Mouse (Mus musculus) C2C12 (cell line): Measurements from ENCODE around the gene Atf3. TPM values are rescaled to one million over a fixed set of nuclear protein-coding genes. Genes with fewer than 3 reads are reported as not detected.

Experiments used
- H3K27me3 ChIP-seq: one replicate; pipeline ENCODE4 v1.6.1; 2011; ENCODE audit not compliant: control insufficient read depth, insufficient read depth, insufficient read length
- H3K36me3 ChIP-seq: one replicate; pipeline ENCODE4 v1.6.1; 2011; ENCODE audit not compliant: control insufficient read depth, insufficient read depth
- H3K4me3 ChIP-seq: one replicate; pipeline ENCODE4 v1.5.1; 2011; ENCODE audit warnings: mild to moderate bottlenecking, control low read depth; ENCODE audit not compliant: poor library complexity, insufficient read depth, severe bottlenecking
- H3K79me2 ChIP-seq: one replicate; pipeline ENCODE4 v1.6.1; 2011; ENCODE audit not compliant: control insufficient read depth, insufficient read depth
- H3K79me3 ChIP-seq: one replicate; pipeline ENCODE4 v1.6.1; 2011; ENCODE audit warnings: low read depth, control low read depth
- H3ac ChIP-seq: one replicate; pipeline ENCODE3; 2011; ENCODE audit warnings: low read depth; ENCODE audit not compliant: control insufficient read depth, insufficient read length
- CEBPB ChIP-seq: IDR thresholded peaks from one replicate; pipeline ENCODE4 v1.6.1; 2011; ENCODE audit warnings: low read depth, mild to moderate bottlenecking, control low read depth, moderate library complexity
- CTCF ChIP-seq: IDR thresholded peaks from one replicate; pipeline ENCODE4 v1.5.1; 2011; ENCODE audit not compliant: control insufficient read depth, insufficient read depth, insufficient read length
- FOSL1 ChIP-seq: IDR thresholded peaks from one replicate; pipeline ENCODE4 v1.8.0; 2011; ENCODE audit warnings: mild to moderate bottlenecking, low read length; ENCODE audit not compliant: poor library complexity, insufficient read depth, severe bottlenecking
- MAX ChIP-seq: IDR thresholded peaks from one replicate; pipeline ENCODE4 v1.6.1; 2011; ENCODE audit warnings: mild to moderate bottlenecking, control low read depth
- MYOD1 ChIP-seq: IDR thresholded peaks from one replicate; pipeline ENCODE4 v1.6.1; 2011; ENCODE audit warnings: low read depth; ENCODE audit not compliant: control insufficient read depth, insufficient read length
- MYOG ChIP-seq: IDR thresholded peaks from one replicate; pipeline ENCODE4 v1.6.1; 2011; ENCODE audit not compliant: control insufficient read depth, insufficient read length; ENCODE audit errors: extremely low read depth
- USF1 ChIP-seq: IDR thresholded peaks from one replicate; pipeline ENCODE4 v1.6.1; 2011; ENCODE audit warnings: low read depth, mild to moderate bottlenecking, control low read depth, moderate library complexity
- polyA plus RNA-seq: library from polyadenylated mRNA; unstranded; fragments of >200 nt; fragmentation: generic; extraction: Trizol; gene quantifications from one replicate; pipeline ENCODE4 v1.2.1, GENCODE M21; 2012; ENCODE audit warnings: missing spikeins

Gene Atf3
- polyA plus RNA-seq, 1 experiment, result 1.4 TPM

DNA sequence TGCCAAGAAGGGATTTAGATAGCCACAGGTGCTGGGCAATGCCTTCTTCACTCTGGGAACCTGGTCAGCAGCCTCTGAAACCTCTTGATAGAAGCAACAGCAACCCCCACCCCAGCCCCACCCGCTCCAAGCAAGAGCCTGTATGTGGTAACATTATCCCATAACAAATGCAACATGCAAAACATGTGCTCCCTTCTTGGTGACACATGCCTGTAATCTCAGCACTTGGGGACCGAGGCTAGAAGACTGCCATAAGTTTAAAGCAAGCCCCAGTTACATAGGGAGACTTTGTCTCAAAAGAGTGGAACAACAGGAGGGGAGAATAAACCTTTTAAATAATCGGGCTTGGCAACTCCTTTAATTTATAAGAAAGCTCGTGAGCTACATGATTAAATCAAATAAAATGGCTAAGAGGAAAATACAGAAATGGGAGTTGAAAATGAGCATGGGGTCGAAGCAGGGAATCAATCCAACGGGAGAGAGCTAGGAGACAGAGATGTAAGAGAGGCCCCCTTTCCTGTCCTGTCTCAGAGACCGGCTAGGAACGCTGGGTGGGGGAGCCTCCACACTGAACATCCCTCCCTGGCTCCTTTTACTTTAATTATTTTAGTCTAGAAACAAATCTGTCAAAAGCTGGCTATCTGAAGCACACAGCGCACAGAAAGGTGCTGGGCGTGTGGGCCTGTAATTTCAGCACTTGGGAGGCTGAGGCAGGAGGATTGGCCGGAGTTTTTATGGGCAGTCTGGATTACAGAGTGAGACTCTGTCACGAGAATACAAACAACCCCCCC, 36.2 kb downstream of the Atf3 start:
- no peaks in the 10 kb centered on the region for H3K79me2 ChIP-seq
- no peaks in the 10 kb centered on the region for H3K36me3 ChIP-seq
- H3K4me3 ChIP-seq, result peak overlapping the region; percentile 45
- no peaks in the 10 kb centered on the region for H3K79me3 ChIP-seq
- H3K27me3 ChIP-seq, result peaks cover 22% of the 10 kb centered on the region
- H3ac ChIP-seq, result no peak overlapping the region
- no peak for TF ChIP-seq MYOD1
- TF ChIP-seq MAX, result no peak
- no peak for TF ChIP-seq CEBPB
- TF ChIP-seq CTCF, result no peak
- no peak for TF ChIP-seq USF1
- no peak for TF ChIP-seq MYOG
- TF ChIP-seq FOSL1, result no peak

DNA sequence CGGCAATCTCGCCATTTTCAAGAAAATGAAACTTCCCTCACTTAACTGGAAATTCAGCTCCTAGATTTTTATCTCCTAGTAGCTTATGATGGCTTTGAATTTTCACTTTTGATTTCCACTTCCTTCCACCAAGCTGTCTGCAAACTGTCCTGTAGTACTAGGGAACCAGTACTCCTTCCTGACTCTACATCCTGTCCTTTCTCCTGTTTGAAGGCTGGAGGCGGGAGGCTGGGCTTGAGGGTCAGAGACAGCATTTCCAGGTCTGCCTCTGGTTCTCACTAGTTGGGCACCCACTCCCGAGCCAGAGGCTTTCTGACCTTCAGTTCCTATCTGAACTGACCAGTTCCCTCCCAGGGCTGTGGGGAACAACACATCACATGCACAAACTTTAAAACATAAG, 37.4 kb downstream of the Atf3 start:
- TF ChIP-seq MYOD1 (no peak), USF1 (no peak), FOSL1 (no peak), MAX (no peak), MYOG (no peak)
- H3K27me3 ChIP-seq, result peaks cover 18% of the 10 kb centered on the region

DNA sequence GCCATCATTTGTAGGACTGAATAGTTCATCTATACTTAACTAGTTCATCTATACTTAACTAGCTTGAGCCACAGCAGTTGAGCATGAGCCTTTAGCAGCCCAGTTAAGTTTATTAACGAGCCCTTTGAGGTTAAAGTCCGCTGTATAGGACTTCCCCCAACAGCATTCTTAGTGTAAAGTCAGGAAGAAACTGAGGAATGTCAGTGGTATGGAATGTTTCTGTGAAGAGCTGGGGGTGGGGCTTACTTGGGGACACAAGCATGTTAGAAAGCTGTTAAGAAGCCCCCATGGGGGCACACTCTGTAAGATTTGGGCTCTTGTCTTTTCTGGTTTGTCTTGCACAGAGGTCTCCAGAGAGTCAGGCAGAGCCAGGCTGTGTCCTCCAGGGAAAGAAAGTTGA, 38.0 kb downstream of the Atf3 start:
- TF ChIP-seq CTCF, result no peak
- TF ChIP-seq MAX, result no peak
- TF ChIP-seq MYOD1, result no peak
- no peak for TF ChIP-seq CEBPB
- TF ChIP-seq FOSL1, result no peak
- no peak for TF ChIP-seq USF1
- TF ChIP-seq MYOG, result no peak
- no peak overlapping the region for H3ac ChIP-seq
- H3K79me3 ChIP-seq, result no peaks in the 10 kb centered on the region
- H3K79me2 ChIP-seq, result no peaks in the 10 kb centered on the region
- peaks cover 12% of the 10 kb centered on the region for H3K27me3 ChIP-seq
- no peaks in the 10 kb centered on the region for H3K36me3 ChIP-seq
- no peak overlapping the region for H3K4me3 ChIP-seq

More for the DNA sequence above, 37.4 kb downstream of the Atf3 start:
- Histone ChIP-seq H3K79me3 (no peaks in the 10 kb centered on the region), H3K4me3 (no peak overlapping the region), H3K36me3 (no peaks in the 10 kb centered on the region), H3K79me2 (no peaks in the 10 kb centered on the region), H3ac (no peak overlapping the region)

DNA sequence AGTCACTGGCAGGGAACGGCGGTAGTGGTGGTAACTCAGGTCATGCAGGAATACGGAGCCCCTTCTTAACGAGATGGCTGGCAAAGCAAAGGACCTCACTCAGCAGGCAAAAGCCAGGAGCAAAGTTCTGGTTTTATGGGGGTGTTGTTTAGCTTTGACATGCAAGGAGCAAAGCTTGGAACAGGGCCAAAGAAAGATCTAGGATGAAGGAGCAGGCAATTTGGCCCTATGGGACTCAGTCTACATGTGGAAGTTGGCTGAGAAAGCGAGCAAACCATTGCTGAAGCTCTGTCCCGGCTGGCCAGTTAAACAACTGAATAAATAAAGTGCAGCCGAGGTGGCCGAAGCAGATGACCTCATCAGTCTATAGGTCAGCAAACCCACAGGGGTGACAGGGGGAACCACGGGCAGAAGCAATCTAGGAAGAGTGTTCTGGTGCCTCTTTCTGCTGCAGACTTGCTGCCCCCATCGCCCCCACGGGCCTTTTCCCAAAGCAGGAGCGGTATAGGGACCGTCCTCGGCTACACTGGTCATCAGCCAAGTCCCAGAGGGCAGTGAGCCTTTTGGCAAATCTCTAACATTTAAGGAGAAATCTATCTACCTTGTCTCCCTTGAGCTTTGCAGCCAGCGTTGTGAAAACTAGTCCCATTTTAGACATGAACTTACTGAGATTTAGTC, 39.2 kb downstream of the Atf3 start:
- Histone ChIP-seq H3K4me3 (no peak overlapping the region), H3K79me2 (no peaks in the 10 kb centered on the region), H3K36me3 (no peaks in the 10 kb centered on the region), H3ac (no peak overlapping the region), H3K79me3 (no peaks in the 10 kb centered on the region), H3K27me3 (peaks cover under 1% of the 10 kb centered on the region)
- no peak for TF ChIP-seq USF1
- peak; percentile 76 for TF ChIP-seq MYOD1

DNA sequence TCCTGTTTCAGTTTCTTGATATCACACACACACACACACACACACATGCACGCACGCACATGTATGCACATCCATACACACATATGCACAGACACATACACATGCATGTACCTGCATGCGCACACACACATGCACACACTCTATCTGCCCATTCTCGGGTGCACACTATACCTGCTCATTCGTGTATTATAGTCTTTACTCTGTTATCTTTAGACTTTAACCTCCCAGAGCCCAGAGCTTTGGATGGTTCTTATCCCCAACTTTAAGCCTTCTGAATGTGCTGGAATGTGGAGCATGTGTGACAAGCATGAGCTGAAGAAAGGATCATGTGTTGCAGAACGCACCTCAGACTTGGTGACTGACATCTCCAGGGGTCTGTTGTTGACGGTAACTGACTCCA, 41.0 kb downstream of the Atf3 start:
- H3K27me3 ChIP-seq, result no peaks in the 10 kb centered on the region
- H3ac ChIP-seq, result no peak overlapping the region
- no peaks in the 10 kb centered on the region for H3K79me3 ChIP-seq
- no peak for TF ChIP-seq FOSL1
- no peak for TF ChIP-seq CEBPB
- TF ChIP-seq MYOG, result no peak
- no peak for TF ChIP-seq CTCF
- TF ChIP-seq MYOD1, result no peak
- no peak for TF ChIP-seq USF1
- no peak for TF ChIP-seq MAX
- H3K4me3 ChIP-seq, result no peak overlapping the region
- no peaks in the 10 kb centered on the region for H3K79me2 ChIP-seq
- H3K36me3 ChIP-seq, result no peaks in the 10 kb centered on the region

DNA sequence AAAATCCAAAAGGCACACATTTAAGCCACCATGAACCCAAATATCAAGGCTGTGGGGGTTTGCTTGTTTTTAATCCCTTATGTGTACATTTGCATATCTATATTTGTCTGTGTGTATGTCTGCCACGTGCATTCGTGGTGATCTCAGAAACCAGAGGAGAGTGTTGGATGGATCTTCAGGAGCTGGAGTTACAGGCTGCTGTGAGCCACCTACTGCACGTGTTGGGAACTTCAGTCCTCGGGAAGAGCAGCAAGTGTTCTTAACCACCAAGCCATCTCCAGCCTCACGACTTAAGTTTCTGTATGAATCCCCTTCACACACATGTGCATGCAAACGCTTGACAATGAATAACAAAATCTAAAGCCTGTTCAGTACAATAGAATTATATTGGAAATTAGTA, 45.4 kb downstream of the Atf3 start:
- TF ChIP-seq MYOD1 (no peak), MYOG (no peak), FOSL1 (no peak), USF1 (no peak), CTCF (no peak), MAX (no peak), CEBPB (no peak)
- no peak overlapping the region for H3K4me3 ChIP-seq
- no peaks in the 10 kb centered on the region for H3K79me2 ChIP-seq
- no peaks in the 10 kb centered on the region for H3K27me3 ChIP-seq
- H3K79me3 ChIP-seq, result no peaks in the 10 kb centered on the region
- H3K36me3 ChIP-seq, result no peaks in the 10 kb centered on the region
- H3ac ChIP-seq, result no peak overlapping the region
